Mouse (Mus musculus): ENCODE results near the gene Zdhhc13. TPM values are rescaled to one million over a fixed set of nuclear protein-coding genes. Genes with fewer than 3 reads are reported as not detected.

Gene Zdhhc13
- polyA plus RNA-seq, 1 experiment from 2014 or later = 30.9 TPM

DNA sequence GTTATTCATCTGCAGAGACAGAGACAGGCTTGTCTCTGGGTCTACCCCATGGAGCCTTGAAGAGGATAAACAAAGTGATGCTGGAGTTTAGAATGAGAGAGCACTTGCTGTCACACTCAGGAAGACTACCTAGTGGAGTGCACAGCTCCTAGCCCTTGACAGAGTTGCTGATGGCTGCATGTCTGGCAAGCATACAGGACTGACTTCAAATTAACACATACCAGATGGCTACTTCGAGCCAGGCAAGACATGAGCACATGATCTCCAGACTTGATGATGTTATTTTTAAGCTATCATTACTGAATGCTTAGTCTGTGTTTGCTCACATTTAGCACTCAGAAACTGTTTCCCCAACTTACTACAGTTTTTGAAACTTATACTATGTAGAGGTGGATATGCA, 19.1 kb upstream of the Zdhhc13 start:
- H3K27ac ChIP-seq (replicated peaks) = no peak overlapping the region
- no peak for DNase-seq (ENCODE audit: low spot score)
- WGBS = 85% methylated on average over 1 of the region's 1 CpGs

DNA sequence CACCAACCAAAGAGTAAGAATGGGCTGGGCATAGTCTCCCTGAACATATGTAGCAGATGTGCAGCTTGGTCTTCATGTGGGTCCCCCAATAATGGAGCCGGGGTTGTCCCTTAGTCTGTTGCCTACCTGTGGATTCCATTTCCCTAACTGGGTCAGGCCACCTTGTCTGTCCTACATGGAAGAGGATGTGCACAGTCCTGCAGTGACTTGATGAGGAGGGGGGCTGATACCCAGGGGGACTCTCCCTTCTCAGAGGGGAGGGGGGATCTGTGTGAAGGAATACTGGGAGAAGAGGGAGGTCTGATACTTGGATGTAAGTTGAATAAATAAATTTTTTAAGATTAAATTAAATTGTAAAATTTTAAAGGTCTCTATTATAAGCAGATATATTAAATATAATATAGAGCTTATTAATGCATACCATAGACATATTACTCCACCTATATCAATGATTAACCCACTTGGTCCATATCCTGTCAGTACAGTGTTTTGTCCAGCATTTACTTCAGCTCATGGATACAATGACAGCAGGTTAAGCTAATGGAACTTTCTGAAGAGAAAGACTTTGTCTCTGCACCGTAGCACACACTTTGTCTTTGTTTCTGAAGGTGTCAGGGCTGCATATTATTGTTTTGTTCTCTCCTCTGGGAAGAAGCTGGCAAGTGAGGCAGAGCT, 16.6 kb upstream of the Zdhhc13 start:
- Histone ChIP-seq H3K9me3 (replicated peaks) (no peaks in the 10 kb centered on the region), H3K4me3 (no peak overlapping the region), H3K36me3 (no peaks in the 10 kb centered on the region), H3K27ac (replicated peaks) (no peak overlapping the region), H3K4me1 (no peaks in the 10 kb centered on the region), H3K27me3 (ENCODE audit: low read depth, poor library complexity, severe bottlenecking) (no peaks in the 10 kb centered on the region)
- DNase-seq (ENCODE audit: low spot score) = no peak
- 94% methylated on average over 2 of the region's 2 CpGs for WGBS

More for the DNA sequence above, 19.1 kb upstream of the Zdhhc13 start:
- H3K4me3 ChIP-seq = no peak overlapping the region
- H3K9me3 ChIP-seq (replicated peaks) = no peaks in the 10 kb centered on the region
- H3K4me1 ChIP-seq = no peaks in the 10 kb centered on the region
- H3K27me3 ChIP-seq (ENCODE audit: low read depth, poor library complexity, severe bottlenecking) = no peaks in the 10 kb centered on the region
- no peaks in the 10 kb centered on the region for H3K36me3 ChIP-seq

DNA sequence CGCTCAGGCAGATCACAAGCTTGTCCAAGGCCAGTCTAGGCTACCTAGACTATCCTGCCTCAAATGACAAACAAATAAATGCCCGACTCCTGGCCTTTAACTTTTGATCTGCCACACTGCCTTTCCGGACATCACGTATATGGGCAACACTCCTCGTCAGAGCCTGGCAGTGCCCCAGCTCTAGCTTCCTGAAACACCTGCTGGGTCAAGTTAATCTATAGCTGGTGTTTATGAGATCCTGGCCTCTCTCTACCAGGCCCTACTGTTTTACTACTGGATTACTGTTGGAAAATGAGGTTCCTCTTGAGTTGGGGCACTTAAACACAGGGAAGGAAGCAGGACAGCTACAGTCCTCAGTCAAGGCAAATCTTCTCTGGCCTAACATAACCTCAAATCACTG, 15.5 kb upstream of the Zdhhc13 start:
- no peak overlapping the region for H3K27ac ChIP-seq (replicated peaks)
- peaks cover 10% of the 10 kb centered on the region for H3K4me1 ChIP-seq
- 88% methylated on average over 5 of the region's 5 CpGs for WGBS
- no peak overlapping the region for H3K4me3 ChIP-seq
- no peaks in the 10 kb centered on the region for H3K36me3 ChIP-seq
- DNase-seq (ENCODE audit: low spot score) = no peak
- no peaks in the 10 kb centered on the region for H3K27me3 ChIP-seq (ENCODE audit: low read depth, poor library complexity, severe bottlenecking)
- no peaks in the 10 kb centered on the region for H3K9me3 ChIP-seq (replicated peaks)

DNA sequence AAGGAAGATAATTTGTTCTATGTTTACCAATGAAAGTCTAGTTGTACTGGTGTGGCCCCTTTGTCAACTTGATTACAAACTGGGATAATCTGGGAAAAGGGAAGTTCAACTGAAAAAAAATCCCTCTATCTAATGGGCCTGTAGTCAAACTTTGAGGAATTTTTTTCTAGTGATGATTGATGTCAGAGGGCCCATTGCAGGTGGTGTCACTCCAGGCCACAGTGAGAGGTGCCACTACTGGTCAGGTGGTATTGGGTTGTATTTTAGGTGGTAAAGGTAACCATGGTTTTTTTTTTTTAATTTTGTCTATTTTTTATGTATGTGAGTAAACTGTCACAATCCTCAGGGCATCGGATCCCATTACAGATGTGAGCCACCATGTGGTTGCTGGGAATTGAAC, 14.2 kb upstream of the Zdhhc13 start:
- H3K27ac ChIP-seq (replicated peaks) = no peak overlapping the region
- DNase-seq (ENCODE audit: low spot score) = no peak
- no peaks in the 10 kb centered on the region for H3K27me3 ChIP-seq (ENCODE audit: low read depth, poor library complexity, severe bottlenecking)
- no peak overlapping the region for H3K4me3 ChIP-seq
- H3K36me3 ChIP-seq = no peaks in the 10 kb centered on the region
- H3K9me3 ChIP-seq (replicated peaks) = no peaks in the 10 kb centered on the region
- H3K4me1 ChIP-seq = peaks cover 10% of the 10 kb centered on the region
- WGBS = 92% methylated on average over 1 of the region's 1 CpGs

DNA sequence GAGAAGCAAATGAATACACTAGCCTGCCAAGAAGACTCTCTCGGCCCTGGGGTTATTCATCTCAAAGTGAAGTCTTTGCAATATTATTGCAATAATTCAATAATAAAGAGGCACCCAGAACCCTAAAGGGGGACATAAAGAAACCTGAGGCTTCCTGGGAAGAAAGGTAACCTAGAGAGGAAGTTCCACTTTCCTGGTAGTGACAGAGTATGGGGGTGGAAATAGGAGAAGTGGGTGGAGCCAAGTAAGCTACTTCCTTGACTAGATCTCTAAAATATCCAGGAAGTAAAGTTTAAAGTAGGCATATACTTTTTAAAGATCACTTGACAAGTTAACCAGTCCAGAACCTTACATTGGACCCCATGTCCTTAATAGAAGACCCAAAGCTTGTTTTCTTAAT, 13.4 kb upstream of the Zdhhc13 start:
- Histone ChIP-seq H3K36me3 (no peaks in the 10 kb centered on the region), H3K4me3 (no peak overlapping the region), H3K27ac (replicated peaks) (no peak overlapping the region), H3K27me3 (ENCODE audit: low read depth, poor library complexity, severe bottlenecking) (no peaks in the 10 kb centered on the region), H3K4me1 (peaks cover 10% of the 10 kb centered on the region), H3K9me3 (replicated peaks) (no peaks in the 10 kb centered on the region)
- DNase-seq (ENCODE audit: low spot score) = no peak
- 93% methylated on average over 1 of the region's 1 CpGs for WGBS

DNA sequence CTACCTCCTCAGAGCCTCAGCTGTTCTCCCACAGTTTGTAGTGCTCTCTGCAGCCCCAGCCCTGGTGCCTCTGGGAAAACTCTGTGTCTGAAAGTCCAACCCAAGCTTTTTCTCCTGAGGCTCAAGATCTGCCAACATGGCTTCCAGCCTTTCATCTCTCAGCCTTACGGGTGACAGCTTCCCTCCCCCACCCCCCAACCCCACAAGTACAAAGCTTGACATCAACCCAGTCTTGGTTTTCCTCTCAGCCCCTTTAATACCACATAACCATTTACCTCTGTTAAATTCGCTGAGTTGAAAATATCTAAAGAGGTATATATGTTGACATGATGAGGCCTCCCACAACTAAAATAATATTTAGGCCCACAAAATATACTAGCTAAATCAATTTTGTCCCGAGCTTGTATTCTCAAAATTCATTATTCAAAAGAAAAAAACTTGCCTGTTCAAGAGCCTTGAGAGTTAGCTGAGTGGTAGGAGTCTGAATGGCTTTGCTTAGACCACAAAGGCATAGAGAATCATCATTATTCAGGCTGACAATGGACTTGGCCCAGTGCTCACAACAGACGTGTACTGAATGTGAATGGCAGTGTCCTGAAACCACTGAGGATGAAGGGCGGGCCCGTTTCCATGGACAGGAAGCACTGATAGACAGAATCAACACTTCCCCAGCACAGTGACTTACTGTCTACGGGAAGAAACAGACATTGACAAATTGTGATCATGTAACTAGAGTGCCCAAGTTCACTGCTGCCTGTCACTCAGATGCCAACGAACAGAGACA, 10.9 kb upstream of the Zdhhc13 start:
- no peaks in the 10 kb centered on the region for H3K36me3 ChIP-seq
- H3K27ac ChIP-seq (replicated peaks) = peak overlapping the region; percentile 65; the same call in 1 of the 2 replicates
- DNase-seq (ENCODE audit: low spot score) = peak; percentile 16
- H3K9me3 ChIP-seq (replicated peaks) = no peaks in the 10 kb centered on the region
- H3K4me3 ChIP-seq = no peak overlapping the region
- 73% methylated on average over 8 of the region's 8 CpGs for WGBS
- peaks cover 10% of the 10 kb centered on the region for H3K4me1 ChIP-seq
- no peaks in the 10 kb centered on the region for H3K27me3 ChIP-seq (ENCODE audit: low read depth, poor library complexity, severe bottlenecking)

DNA sequence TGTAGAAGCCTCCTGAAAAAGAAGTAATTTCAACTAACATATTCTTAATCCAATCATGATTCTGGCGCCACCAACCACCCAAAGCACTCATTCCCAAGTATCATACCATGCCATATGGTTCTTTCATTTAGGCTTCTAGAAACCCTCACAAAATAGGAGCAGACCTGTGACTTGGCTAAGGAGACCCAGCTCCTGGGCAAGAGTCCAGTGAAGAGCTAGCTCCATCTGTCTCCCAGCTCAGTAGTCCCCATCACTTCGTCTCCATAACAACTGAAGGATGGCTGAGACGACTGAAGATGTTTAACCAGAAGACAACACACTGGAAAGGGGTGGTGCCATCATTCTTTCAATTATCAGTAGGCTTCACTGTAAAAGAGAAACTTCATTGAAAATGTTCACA, 9.7 kb upstream of the Zdhhc13 start:
- no peak overlapping the region for H3K4me3 ChIP-seq
- 84% methylated on average over 3 of the region's 3 CpGs for WGBS
- no peak for DNase-seq (ENCODE audit: low spot score)
- no peak overlapping the region for H3K27ac ChIP-seq (replicated peaks)
- H3K36me3 ChIP-seq = no peaks in the 10 kb centered on the region
- H3K4me1 ChIP-seq = peaks cover 10% of the 10 kb centered on the region
- no peaks in the 10 kb centered on the region for H3K9me3 ChIP-seq (replicated peaks)
- H3K27me3 ChIP-seq (ENCODE audit: low read depth, poor library complexity, severe bottlenecking) = no peaks in the 10 kb centered on the region

DNA sequence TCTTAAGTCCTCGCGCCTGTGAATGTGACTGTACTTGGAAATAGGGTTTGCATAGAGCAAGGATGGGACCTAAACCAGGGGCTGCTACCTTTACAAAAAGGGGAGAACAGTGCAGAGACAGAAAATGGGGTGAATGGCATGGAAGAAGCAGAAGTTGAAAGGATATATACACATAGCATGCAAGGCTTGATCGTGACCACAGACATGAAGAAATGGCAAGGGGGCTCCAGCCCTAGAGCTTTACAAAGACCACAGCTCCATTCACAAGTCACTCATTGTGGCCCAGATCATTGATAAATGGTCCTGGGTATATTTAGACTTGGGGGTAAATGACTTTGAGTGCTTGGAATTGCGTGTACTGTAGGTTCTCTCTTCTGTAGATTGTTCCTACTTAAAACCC, 6.4 kb upstream of the Zdhhc13 start:
- Histone ChIP-seq H3K36me3 (no peaks in the 10 kb centered on the region), H3K4me3 (no peak overlapping the region), H3K27me3 (ENCODE audit: low read depth, poor library complexity, severe bottlenecking) (no peaks in the 10 kb centered on the region), H3K27ac (replicated peaks) (no peak overlapping the region), H3K9me3 (replicated peaks) (no peaks in the 10 kb centered on the region), H3K4me1 (peaks cover 8% of the 10 kb centered on the region)
- DNase-seq (ENCODE audit: low spot score) = no peak
- 85% methylated on average over 4 of the region's 4 CpGs for WGBS

DNA sequence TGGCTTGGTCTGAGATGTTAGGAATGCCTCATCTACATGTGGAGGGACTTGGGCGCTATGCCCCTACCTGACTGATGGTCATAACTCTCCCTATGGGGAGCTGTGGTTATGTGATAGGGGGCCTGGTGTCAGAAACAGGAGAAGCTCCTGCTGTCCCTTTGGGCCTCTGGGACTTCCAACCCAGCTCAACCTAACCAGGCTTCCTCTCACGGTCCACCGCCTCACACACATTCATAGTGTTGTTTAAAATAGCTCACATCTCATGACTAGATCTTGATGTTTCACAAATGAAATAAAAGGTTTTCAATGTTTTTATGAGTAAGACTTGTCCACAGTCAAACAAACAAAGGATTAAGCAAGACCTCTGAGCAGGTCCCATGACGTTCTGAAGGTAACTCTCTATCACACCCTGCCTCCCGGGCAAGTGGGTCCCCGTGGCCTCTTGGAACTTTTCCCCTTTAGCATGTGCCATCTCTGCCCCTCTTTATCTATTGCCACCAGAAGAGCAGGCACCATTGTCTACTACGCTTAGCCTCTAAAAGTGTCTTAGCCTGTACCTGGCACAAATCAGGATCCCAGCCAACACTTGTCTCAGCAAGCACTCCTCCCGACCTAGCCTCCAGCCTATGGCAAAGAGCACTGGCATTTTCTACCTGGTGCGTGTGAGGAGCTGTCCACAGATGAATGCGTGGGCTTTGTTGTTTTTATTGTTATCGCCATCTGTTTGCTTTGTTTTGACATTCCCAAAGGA, 3.9 kb upstream of the Zdhhc13 start:
- 86% methylated on average over 11 of the region's 11 CpGs for WGBS

DNA sequence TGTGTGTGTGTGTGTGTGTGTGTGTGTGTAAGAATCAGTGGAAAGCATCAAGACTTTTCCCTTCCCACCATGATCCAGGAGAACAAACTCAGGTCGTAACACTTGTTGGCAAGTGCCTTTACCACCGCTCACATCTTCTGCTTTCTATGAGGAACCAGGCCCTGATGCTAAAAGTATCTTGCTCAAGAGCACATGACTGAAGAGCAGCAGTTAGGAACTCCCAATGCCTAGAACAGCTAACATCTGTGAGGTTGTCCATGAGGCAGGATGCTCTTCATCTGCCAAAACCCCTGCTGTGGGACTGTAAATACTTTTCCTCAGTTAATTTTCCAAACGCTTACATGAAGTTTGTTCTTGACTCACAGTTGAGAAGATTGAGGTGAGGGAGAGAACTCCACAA, 455 bp upstream of the Zdhhc13 start:
- no peaks in the 10 kb centered on the region for H3K9me3 ChIP-seq (replicated peaks)
- peaks cover 22% of the 10 kb centered on the region for H3K4me1 ChIP-seq
- DNase-seq (ENCODE audit: low spot score) = no peak
- WGBS = 71% methylated on average over 3 of the region's 3 CpGs
- H3K27ac ChIP-seq (replicated peaks) = peak overlapping the region; percentile 91; the same call in 1 of the 2 replicates
- H3K27me3 ChIP-seq (ENCODE audit: low read depth, poor library complexity, severe bottlenecking) = no peaks in the 10 kb centered on the region
- peak overlapping the region; percentile 86 for H3K4me3 ChIP-seq
- 0 out of 2 replicates have a peak, but pooled peaks cover 5% of the 10 kb centered on the region for H3K36me3 ChIP-seq

More for the DNA sequence above, 3.9 kb upstream of the Zdhhc13 start:
- Histone ChIP-seq H3K9me3 (replicated peaks) (no peaks in the 10 kb centered on the region), H3K27ac (replicated peaks) (no peak overlapping the region), H3K4me3 (no peak overlapping the region), H3K36me3 (no peaks in the 10 kb centered on the region), H3K27me3 (ENCODE audit: low read depth, poor library complexity, severe bottlenecking) (no peaks in the 10 kb centered on the region), H3K4me1 (peaks cover 15% of the 10 kb centered on the region)
- DNase-seq (ENCODE audit: low spot score) = no peak

DNA sequence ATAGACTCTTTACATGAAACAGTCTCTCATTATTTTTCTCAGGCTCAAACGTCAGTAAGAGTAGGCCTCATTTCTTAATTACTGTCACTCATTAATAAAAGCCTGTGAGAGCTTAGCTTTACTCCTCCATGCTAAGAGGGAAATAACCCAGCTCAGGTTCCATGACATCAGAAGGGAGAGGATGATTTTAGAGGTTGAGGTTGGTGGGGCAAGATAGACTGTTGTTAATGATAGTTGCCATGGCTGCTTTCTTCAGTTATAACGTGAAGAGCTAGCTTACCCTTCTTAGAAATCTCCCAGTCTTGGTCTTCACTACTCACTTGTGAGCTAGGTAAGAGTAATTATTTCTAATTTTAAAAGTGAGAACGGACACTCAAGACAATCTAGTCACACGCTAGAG, 1.3 kb downstream of the Zdhhc13 start:
- DNase-seq (ENCODE audit: low spot score) = no peak
- no peaks in the 10 kb centered on the region for H3K27me3 ChIP-seq (ENCODE audit: low read depth, poor library complexity, severe bottlenecking)
- H3K4me3 ChIP-seq = peak overlapping the region; percentile 86; the same call in 1 of the 2 replicates
- peaks cover 22% of the 10 kb centered on the region for H3K4me1 ChIP-seq
- H3K9me3 ChIP-seq (replicated peaks) = no peaks in the 10 kb centered on the region
- 0 out of 2 replicates have a peak, but pooled peaks cover 5% of the 10 kb centered on the region for H3K36me3 ChIP-seq
- 78% methylated on average over 4 of the region's 4 CpGs for WGBS
- no peak overlapping the region for H3K27ac ChIP-seq (replicated peaks)

DNA sequence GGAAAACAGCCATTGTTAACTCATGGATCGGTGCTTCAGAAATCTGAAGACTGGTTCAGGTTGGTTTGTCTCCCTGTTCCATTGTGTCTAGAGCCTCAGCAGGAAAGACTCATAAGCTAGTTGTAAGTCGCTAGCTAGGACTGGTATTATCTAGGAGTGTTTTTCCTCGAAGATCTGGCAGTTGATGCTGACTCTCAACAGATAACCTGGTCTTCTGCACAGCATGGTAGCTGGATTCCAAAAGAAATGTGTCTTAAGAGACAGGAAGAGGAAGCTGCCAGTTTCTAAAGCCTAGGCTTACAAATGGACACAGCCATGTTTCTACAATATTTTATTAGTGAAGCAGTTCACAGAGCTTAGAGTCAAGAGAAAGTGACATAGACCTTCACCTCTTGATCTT, 2.6 kb downstream of the Zdhhc13 start:
- WGBS = 85% methylated on average over 3 of the region's 3 CpGs
- Histone ChIP-seq H3K36me3 (peaks cover 14% of the 10 kb centered on the region), H3K9me3 (replicated peaks) (no peaks in the 10 kb centered on the region), H3K27ac (replicated peaks) (no peak overlapping the region), H3K27me3 (ENCODE audit: low read depth, poor library complexity, severe bottlenecking) (no peaks in the 10 kb centered on the region), H3K4me3 (no peak overlapping the region), H3K4me1 (peaks cover 22% of the 10 kb centered on the region)
- DNase-seq (ENCODE audit: low spot score) = no peak
